Mouse (Mus musculus) lung, adult 2 months (tissue): ENCODE measurements at regions not wholly inside any gene's neighbourhood (a gene's known extent, or its start where the extent isn't known, plus 50 kb on each side); places are given as distances from the start of the nearest gene placed in this dataset.

Experiments
- DNase-seq: peaks from one replicate; pipeline ENCODE4 v3.0.0; 2022
- H3K4me1 ChIP-seq: fragments of 200-500 bp; 2 replicates; pipeline ENCODE4 v1.6.1; 2011; ENCODE audit warnings: low read length; ENCODE audit not compliant: control insufficient read depth, insufficient read depth
- H3K4me3 ChIP-seq: fragments of 200-500 bp; replicated peaks from 2 replicates; pipeline ENCODE3; 2011; ENCODE audit warnings: low read depth, mild to moderate bottlenecking, control low read depth, low read length; ENCODE audit errors: extremely low read depth
- CTCF ChIP-seq: fragments of 200-500 bp; IDR thresholded peaks from 2 replicates; pipeline ENCODE4 v1.5.1; 2011; ENCODE audit warnings: mild to moderate bottlenecking, low read length, control low read depth; ENCODE audit not compliant: insufficient read depth
- POLR2A ChIP-seq: fragments of 200-500 bp; IDR thresholded peaks from 2 replicates; pipeline ENCODE4 v1.6.1; 2011; ENCODE audit warnings: low read depth, mild to moderate bottlenecking, control low read depth, low read length, borderline replicate concordance; ENCODE audit errors: extremely low read depth
- WGBS: fragments of 180-500 bp; shearing (Covaris S2); methylation state at CpG from one replicate; pipeline ENCODE4 v1.1.7; 2018; 5-methylcytosine and 5-hydroxymethylcytosine counted together

DNA sequence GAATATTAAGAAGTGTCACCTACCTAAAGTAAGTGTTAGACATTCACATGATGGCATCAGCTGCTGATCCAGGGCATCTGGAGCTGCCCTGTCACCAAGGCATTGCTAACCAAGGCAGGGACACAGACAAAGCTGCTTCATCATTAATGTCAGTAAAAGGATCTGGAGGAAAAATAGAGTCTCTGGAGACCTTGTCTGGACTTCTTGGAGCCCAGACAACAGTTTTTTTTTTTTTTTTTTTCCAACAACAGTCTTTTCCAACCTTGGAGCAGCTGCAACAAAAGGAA, 603.2 kb upstream of the Nr2f1 start:
- TF ChIP-seq CTCF (no peak), POLR2A (no peak)
- H3K4me3 ChIP-seq = no peak overlapping the region
- no peaks in the 10 kb centered on the region for H3K4me1 ChIP-seq
- DNase-seq = no peak

DNA sequence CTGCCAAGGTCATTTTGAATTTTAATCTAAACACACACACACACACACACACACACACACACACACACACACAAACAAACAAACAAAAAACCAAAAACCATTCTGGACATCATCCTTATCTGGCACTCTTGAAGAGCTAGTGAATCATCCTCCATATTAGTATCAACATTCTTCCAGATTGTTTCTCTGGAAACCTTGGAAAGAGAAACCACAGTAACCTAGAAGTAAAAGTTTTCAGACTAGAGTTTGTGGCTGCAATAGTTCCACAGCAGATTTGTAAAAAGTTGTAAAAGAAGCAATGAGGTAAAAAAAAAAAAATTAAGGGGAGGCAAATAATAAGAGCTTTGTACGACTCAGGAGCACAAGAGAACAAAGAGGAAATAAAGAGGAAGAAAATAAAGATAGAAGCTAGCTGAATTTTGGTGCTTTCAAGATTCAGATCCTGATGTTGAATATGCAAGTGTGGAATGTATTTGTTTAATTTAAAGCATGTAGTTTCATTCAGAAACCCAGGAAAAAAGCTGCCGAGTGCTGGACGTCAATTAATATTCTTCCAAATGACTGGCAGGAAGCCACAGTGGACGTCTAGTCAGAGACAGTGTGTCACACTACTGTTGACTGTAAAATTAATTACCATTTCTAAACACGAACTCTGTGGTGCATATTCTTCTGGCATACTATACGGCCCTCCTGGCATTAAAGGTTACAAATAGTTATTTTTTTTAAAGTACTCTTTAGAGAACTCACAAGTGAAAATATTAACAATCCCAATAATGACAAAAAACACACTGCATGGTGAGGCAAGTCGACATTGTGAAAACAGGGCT, 602.7 kb upstream of the Nr2f1 start:
- WGBS = 25% methylated on average over 7 of the region's 7 CpGs
- Histone ChIP-seq H3K4me3 (no peak overlapping the region), H3K4me1 (no peaks in the 10 kb centered on the region)
- DNase-seq = no peak
- TF ChIP-seq POLR2A = no peak
- no peak for TF ChIP-seq CTCF

DNA sequence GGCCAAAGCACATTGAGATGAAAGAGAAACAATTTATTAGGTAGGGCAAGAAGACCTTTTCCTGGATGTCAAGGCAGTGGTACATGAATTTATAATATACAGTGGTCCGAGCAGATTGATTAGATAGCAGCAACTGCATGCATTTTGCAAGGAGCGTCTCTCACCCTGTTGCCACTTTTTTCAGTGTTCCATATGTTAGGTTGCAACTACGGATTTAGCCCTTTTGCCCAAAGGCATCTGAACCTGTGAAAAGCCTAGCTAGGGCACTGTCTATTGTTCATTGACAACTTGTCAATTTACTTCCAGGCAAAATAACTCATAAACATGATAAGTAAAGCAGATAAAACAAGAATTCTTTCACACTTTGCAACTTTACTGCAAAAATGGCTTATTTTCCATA, 600.1 kb upstream of the Nr2f1 start:
- 73% methylated on average over 3 of the region's 3 CpGs for WGBS
- no peak overlapping the region for H3K4me3 ChIP-seq
- no peak for DNase-seq
- H3K4me1 ChIP-seq = no peaks in the 10 kb centered on the region
- TF ChIP-seq CTCF (no peak), POLR2A (no peak)

DNA sequence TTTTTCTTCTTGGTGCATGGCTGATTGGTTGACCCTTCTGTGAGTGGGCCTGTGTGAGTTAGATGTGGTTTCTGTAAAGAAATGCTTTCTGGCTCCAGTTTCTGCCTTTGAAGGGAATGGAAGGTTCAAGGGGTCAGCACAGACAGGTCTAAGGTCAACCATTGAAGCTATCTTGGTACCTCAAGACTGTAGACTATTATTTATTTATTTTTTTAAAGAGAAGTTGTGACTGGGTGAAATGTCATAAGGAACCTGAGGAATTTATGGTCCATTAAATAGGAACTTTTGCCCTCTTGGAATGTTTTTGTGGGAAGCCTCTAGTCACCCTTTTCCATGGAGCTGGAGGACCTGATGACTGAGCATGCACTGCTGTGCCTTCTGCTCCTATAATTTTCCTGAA, 595.7 kb upstream of the Nr2f1 start:
- TF ChIP-seq CTCF = no peak
- no peak for TF ChIP-seq POLR2A
- no peak overlapping the region for H3K4me3 ChIP-seq
- DNase-seq = no peak
- no peaks in the 10 kb centered on the region for H3K4me1 ChIP-seq

DNA sequence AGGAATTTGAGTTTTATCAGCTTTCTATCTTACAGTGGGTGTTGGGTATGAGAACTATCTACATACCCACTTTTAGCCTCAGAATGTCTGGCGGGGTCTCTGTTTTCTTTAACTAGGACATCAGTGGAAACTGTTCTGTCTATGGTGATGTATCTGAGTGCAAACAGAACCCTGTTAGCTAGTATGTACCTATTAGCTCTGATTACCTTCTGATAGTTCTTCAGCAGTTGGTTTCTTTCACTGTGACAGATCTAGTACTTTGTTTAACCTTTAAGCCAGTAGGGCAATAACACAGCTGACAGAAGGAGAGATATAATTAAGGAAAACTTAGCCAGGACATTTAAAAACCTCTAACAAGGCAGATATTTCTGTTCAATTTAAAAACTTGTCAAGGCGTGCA, 584.7 kb upstream of the Nr2f1 start:
- TF ChIP-seq CTCF (no peak), POLR2A (no peak)
- 40% methylated on average over 2 of the region's 2 CpGs for WGBS
- no peak overlapping the region for H3K4me3 ChIP-seq
- H3K4me1 ChIP-seq = no peaks in the 10 kb centered on the region
- no peak for DNase-seq

DNA sequence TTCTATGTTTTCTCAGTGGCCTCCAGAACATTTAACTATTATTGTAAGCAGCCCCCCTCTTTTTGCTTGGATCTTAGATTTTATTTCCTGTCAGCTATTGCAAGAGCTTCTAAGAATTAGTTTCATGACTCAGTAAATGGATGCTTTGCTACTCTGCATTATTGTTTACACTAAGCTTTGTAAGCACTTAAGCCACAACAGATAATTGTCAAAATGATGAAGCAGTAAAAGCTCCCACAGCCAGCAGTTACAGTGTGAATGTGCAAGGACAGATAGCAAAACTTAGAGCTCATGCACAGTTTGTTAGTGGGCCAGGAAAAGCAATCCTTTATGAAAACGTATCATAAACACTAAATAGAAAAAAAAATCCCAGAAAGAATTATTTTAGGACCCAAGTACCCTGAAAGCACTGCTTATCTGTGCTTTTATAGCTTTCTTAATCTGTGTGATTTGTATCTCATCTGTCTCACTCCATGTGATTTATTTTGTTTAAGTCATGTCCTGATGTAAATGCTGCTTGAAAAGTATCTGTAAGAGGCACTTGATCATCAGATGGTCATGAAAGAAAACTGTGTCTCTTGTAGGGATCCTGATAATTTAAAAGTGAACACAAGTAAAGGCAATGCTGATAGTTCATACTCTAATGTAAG, 584.2 kb upstream of the Nr2f1 start:
- 13% methylated on average over 1 of the region's 1 CpGs for WGBS

More for the DNA sequence above, 584.2 kb upstream of the Nr2f1 start:
- DNase-seq = no peak
- no peaks in the 10 kb centered on the region for H3K4me1 ChIP-seq
- TF ChIP-seq POLR2A (no peak), CTCF (no peak)
- H3K4me3 ChIP-seq = no peak overlapping the region
